Mouse (Mus musculus): ENCODE data around the gene Scaf4.
A peak's percentile ranks its signal among the peaks of the same experiment; 100 is the strongest.
"Not testable (repeated sequence)": the region's sequence is repeated elsewhere in the genome, so short reads cannot be mapped to it uniquely, and the experiment has no call there.

Gene Scaf4

DNA sequence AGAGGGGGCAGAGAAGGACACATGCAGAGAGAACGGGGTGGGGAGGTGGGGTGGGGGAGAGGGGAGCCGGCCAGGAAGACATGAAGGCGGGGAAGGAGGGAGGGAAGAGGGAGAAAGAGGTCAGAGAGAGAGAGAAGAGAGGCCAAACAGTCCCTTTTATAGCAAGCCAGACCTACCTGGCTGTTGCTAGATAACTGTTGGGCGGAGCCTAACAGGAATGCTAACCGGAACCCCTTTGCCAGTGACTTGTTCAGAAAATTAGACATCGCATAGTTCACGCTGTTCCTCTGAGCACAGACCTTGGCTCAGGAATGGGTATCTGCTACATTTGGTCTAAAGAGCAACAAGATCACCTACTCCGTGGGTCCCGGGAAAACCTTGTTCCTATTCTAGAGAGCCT lies 6.7 kb upstream of the Scaf4 start:
- no peak for DNase-seq

DNA sequence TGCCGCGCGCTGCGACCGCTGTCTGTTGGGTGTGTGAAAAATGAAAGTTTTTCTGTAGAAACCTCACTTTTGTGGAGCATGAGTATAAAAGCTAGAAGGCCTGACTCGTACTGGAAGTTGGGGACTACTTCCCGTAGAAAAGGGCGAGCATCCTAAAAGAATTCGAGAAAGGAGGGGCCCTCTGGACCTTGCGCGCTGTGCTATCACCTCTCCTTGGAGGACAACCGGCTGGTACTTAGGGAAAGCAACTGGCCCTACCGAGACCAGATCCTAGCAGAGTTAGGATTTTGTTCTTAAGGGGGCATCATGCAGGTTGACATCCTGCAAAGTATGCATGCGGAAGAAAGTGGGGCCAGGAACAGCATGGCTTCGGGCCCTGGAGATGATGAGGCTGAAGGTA lies 613 bp upstream of the Scaf4 start:
- peak; percentile 32 for DNase-seq

DNA sequence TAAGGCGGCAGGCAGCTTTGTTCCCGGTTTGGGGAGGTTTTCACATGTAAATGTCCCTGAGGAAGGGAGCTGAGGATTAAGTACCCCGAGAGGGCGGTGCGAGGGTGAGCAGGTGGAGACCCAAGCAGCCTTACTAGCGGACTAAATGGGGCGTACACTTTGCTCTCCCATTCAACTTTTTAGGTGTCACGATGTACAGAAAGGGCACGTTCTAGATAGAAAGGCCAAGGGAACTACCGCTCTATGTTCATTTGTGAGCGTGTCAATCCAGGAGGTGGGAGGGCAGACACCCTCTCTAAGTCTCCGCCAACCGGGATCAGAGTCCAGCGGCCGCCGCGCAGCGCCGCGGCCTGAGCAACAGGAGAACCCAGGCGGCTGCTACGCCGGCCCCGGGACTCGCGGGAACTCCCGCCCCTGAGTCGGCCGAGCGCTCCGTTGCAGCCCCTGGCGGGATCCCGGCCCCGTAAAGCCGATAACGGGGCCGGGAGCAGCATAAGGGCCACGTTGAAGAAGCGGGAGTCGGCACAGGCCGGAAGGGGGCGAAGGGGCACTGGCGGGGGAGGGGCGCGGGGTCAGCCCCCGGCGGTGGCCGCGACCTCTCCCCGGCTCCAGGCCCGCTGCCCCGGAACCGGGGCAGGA lies 918 bp downstream of the Scaf4 start:
- peak; percentile 41 for DNase-seq

DNA sequence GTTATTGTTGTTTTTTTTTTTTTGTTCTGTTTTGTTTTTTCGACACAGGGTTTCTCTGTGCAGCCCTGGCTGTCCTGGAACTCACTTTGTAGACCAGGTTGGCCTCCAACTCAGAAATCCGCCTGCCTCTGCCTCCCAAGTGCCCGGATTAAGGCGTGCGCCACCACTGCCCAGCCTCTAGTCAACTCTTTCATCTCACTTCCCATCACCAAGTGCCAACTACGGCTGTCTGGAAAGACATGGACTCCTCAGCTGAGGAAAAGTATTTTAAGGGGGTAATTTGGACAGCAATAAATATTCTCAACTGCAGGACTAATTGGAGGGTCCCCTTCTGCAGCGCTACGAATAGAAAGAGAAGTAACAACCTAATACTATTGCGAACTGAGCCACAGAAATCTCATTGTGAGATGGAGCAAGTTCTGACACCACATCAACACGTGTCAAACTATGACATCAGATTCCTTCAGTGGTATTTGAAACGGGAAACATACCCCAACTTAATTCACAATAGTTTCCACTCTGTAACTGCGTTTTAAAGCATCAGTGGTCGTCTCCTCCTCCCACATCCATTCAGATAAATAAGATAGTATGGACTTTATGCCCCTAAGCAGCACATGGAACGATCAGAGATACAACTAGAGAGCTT lies 1.6 kb downstream of the Scaf4 start:
- DNase-seq = no peak

- DNase-seq = no peak
Observed at GRCm38 (mm10) chr16:90281406-90281805, 2.9 kb downstream of the Scaf4 start.

DNA sequence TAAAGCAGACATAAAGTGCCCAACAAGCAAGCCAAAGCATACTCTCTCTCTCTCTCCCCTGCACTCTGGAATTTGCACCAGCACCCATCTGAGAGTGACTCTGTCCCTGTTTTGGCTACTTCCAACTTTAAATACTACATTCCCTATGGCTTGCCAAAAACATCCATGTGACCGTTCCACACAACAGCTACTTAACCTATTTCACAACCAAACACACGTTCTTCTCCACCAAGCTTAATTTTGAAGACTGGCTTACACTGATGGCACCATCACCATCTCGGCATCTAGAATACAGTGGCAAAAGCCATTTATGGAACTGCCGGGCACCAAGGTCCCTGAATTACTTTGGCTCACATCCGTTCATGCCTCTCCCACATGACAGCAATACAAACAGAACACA lies 3.3 kb downstream of the Scaf4 start:
- DNase-seq = no peak

DNA sequence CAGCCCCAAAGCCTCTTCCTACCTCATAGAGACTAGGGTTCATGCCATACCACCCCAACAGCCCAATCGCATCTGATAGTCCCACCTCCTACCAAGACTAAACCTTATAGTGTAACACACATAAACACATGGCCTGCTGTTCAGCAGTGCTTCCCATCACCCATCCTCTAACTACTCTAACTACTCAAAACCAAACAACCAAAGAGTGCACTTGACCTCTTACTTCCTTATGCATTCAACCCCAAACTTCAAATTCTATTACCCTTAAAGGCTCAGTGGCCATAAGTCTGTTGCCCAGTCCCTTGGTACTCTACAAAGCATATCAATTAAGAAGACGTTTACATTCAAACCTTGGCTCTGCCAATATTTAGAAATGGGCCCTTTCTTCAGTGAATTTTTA lies 3.8 kb downstream of the Scaf4 start:
- DNase-seq = no peak

DNA sequence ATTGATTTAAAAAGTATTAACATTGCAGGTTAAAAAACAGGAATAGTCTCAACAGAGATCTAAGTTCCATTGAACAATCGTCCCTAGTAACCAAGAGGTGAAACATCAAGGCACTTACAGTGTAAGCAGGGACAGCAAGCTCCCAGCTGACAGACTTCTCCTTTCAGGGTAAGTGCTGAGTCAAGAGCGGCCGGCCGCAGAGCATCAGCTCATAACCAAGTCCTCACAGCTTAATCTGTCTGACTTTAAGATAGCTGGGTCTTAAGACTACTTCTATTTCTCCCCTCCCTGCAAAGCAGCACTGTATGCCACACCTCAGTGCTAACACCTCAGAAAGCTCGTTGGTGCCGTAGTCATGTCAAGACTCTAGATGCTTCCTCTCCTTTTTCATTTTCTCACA lies 5.2 kb downstream of the Scaf4 start:
- no peak for DNase-seq

DNA sequence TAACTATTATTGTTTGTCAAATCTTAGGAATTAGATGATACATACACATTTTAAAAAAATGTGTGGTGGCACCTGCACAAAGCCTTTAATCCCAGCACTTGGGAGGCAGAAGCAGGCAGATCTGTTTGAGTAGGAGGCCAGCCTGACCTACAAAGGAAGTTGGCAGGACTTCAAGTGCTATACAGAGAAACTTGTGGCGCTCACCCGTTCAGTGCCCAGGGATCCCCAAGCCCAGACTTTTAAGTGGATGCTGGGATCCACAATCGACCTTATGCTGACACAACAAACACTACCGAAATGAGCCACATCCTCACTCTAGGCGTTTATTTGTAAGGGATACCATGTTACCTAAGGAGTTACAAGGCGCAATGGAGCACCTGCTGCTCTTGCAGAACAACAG lies 8.8 kb downstream of the Scaf4 start:
- DNase-seq = no peak

DNA sequence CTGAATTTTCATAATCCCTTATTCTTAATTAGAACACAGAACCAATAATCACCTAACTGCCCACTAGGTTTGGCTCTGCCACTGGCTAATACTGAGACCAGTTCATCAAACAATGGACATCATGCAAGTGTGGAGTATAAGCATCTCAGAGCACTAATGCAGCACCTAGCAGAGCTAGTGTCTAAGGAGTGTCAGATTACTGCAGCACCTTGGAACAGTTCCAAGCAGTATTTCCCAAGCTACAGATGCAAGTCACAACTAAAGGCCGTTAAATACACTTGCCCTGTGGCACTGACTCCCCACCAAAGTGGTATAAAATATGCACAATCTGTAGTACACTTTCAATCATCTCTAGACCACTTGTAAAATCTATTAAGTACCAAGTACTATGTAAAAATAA lies 17.7 kb downstream of the Scaf4 start:
- DNase-seq = no peak

GRCm38 (mm10) chr16:90265106-90265505 lies 19.2 kb downstream of the Scaf4 start:
- DNase-seq = no peak

- no peak for DNase-seq
Observed at GRCm38 (mm10) chr16:90264021-90264420, 20.3 kb downstream of the Scaf4 start.

DNA sequence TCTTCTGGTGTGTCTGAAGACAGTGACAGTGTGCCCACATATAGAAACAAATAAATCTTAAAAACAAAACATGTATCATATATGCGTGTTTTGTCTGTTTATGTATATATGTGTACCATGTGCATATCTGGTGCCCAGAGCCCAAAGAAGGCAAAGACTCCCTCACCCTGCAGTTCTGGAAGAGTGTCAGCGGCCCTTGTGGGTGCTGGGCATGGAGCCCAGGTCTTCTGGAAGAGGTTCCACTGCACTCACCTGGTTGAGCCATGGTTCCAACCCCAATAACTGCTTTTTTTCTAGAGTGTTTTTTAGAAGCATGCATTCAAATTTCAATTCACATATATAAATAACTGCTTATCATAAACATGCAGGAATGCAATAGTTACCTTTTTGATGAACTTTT lies 22.5 kb downstream of the Scaf4 start:
- DNase-seq = peak; percentile 54

- no peak for DNase-seq
Observed at GRCm38 (mm10) chr16:90260097-90260496, 24.2 kb downstream of the Scaf4 start.

- DNase-seq = no peak
Observed at GRCm38 (mm10) chr16:90259623-90260022, 24.7 kb downstream of the Scaf4 start.

DNA sequence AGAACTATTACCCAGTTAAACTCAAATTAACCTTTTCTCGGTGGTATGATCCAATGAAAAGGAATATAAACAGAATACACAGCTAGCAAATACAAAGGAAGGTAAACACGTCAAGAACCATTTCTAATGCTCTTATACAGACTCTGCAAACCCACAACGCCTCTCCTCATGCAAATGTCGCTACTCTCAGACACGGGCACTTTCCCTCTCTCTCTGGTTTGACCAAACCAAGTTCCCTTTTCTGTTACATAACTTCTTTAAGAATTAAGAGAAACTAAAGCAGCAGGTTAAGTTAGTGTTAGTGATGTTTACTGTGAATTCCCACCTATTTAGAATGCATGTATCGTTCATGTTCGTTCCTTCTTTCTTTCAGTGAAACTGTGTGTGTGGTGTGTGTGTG lies 25.4 kb downstream of the Scaf4 start:
- DNase-seq = no peak

- DNase-seq = no peak
Observed at GRCm38 (mm10) chr16:90252521-90252920, 31.8 kb downstream of the Scaf4 start.

- not testable (repeated sequence) for DNase-seq
Observed at GRCm38 (mm10) chr16:90251256-90251655, 33.0 kb downstream of the Scaf4 start.

GRCm38 (mm10) chr16:90250099-90250498 lies 34.2 kb downstream of the Scaf4 start:
- DNase-seq = no peak

- no peak for DNase-seq
Observed at GRCm38 (mm10) chr16:90242426-90243304, 41.6 kb downstream of the Scaf4 start.

DNA sequence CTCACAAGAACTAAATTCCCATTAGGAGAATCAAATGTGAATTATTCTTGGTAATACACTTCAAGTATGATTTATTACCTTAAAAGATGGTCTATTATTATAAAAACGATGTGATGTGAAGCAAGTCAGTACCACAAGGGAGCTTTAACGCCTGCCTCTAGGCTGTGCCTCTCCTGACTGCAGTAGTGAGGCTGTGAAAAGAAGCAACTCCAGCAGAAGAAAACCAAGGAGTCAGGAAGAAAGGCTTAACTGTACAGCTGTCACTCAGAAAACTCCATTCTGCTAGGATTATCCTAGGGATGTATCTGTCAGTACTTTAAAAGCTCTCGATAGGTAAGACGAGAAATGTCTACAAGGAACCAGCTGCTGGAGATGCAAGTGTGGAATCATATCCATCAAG lies 42.4 kb downstream of the Scaf4 start:
- DNase-seq = no peak

DNA sequence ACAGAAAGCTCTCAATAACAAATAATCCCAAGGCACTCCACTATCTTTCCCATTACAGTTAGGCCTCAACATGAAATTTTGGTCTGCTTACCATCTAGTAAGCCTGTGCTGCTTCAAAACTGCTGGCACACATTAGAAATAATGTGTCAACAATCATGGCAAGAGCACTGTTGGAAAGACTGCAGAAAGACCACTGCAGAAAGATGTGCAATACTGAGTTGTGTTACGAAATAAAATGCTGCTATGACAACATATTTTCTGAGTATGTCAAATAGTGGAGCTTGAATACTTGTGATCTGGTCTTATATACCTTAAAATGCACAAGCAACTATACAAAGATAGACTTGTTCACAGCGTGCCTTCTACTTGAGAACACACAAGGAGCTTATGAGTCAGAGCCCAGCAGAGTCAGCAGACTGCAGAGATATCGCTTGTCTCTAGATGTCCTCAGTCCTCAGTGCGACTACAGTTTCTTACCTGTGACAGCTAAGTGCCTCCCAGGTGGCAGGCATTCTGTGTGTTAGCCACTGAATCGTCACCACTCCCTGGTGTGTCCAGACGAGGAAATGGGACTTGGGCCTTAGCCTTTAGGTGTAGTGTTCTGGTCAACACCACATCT lies 45.1 kb downstream of the Scaf4 start:
- DNase-seq = no peak

GRCm38 (mm10) chr16:90235188-90235587 lies 49.1 kb downstream of the Scaf4 start:
- no peak for DNase-seq

DNA sequence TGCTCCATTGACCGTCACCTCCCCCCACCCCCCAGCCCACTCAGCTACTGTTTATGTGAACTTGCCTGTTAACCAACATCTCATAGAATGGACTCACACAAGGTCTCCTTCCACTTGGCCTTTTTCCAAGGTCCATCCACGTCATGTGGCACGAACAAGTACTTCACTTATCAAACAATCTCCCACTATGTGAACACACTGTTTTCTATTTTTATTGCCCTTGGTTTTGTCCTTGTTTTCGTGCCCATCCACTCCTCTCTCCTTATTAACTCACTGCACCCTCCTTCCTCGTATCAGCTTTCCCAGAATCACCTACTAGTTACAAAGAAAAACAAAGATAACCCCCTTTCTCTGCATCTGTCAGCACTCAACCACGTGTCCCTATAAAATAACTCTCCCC lies 49.7 kb downstream of the Scaf4 start:
- no peak for DNase-seq

Data from cerebellum, adult 8-10 months (tissue).